Mouse (Mus musculus) G1E (cell line): Measurements from ENCODE around the gene Try5. TPM values are rescaled to one million over a fixed set of nuclear protein-coding genes. Genes with fewer than 3 reads are reported as not detected.
"Not testable (repeated sequence)": the region's sequence is repeated elsewhere in the genome, so short reads cannot be mapped to it uniquely, and the experiment has no call there.

Experiments
- ATAC-seq: 2 replicates; pipeline ENCODE4 v1.8.0; 2016; ENCODE audit warnings: mild to moderate bottlenecking; ENCODE audit not compliant: insufficient number of reproducible peaks, poor library complexity, low FRiP score, severe bottlenecking; ENCODE audit errors: extremely low read depth
- DNase-seq: peaks from one replicate; pipeline ENCODE4 v3.0.0; 2012; ENCODE audit warnings: low spot score
- H3K27me3 ChIP-seq: 2 replicates; pipeline ENCODE4 v1.6.1; 2012; ENCODE audit warnings: mild to moderate bottlenecking, low read length, inconsistent platforms; ENCODE audit not compliant: insufficient read depth
- H3K36me3 ChIP-seq: replicated peaks from 2 replicates; pipeline ENCODE3; 2012; ENCODE audit warnings: mild to moderate bottlenecking, inconsistent platforms
- H3K4me1 ChIP-seq: 2 replicates; pipeline ENCODE4 v1.6.1; 2012; ENCODE audit warnings: low read depth, low read length, inconsistent platforms, mixed read lengths; ENCODE audit not compliant: insufficient read depth
- H3K4me3 ChIP-seq: 2 replicates; pipeline ENCODE4 v1.5.1; 2012; ENCODE audit warnings: low read depth, mild to moderate bottlenecking, inconsistent platforms, low read length, moderate library complexity, mixed read lengths
- H3K9me3 ChIP-seq: replicated peaks from 2 replicates; pipeline ENCODE4 v1.6.1; 2012; ENCODE audit warnings: inconsistent platforms
- CTCF ChIP-seq: IDR thresholded peaks from 2 replicates; pipeline ENCODE4 v1.5.1; 2012; ENCODE audit warnings: low read depth, low read length, inconsistent platforms, mixed read lengths
- GATA1 ChIP-seq: IDR thresholded peaks from 2 replicates; pipeline ENCODE4 v1.6.1; 2012; ENCODE audit warnings: borderline replicate concordance, low read length, inconsistent platforms, mixed read lengths
- GATA2 ChIP-seq: IDR thresholded peaks from 2 replicates; pipeline ENCODE4 v1.6.1; 2012; ENCODE audit warnings: low read depth, low read length, inconsistent platforms, borderline replicate concordance
- POLR2AphosphoS5 ChIP-seq: IDR thresholded peaks from 2 replicates; pipeline ENCODE4 v1.6.1; 2012; ENCODE audit warnings: low read depth, low read length, inconsistent platforms; ENCODE audit not compliant: insufficient replicate concordance
- TAL1 ChIP-seq: conservative IDR thresholded peaks from 2 replicates; pipeline ENCODE4 v1.6.1; 2012; ENCODE audit warnings: low read depth, low read length, inconsistent platforms, mixed read lengths
- polyA plus RNA-seq: library from polyadenylated mRNA; stranded (reverse); fragments of >175 nt; gene quantifications from 2 replicates; pipeline ENCODE4 v1.2.3, GENCODE M21; 2012
- total RNA-seq, 2 experiments: library from RNA; stranded (forward) in 1 of 2; stranded (reverse) in 1 of 2; fragments of 200-1000 nt in 1 of 2; fragments of >200 nt in 1 of 2; fragmentation: Nextera tagmentation in 1 of 2; gene quantifications; 2 replicates each; pipeline ENCODE4 v1.2.3; 2014 to 2017

Try5 gene
- total RNA-seq (2014; fragmentation: Nextera tagmentation) (not detected in 2 replicates), total RNA-seq (2017) (not detected in 2 replicates), polyA plus RNA-seq (not detected in 2 replicates)

- not testable (repeated sequence) for H3K27me3 ChIP-seq, H3K36me3 ChIP-seq, DNase-seq, H3K9me3 ChIP-seq, H3K4me3 ChIP-seq, ATAC-seq, H3K4me1 ChIP-seq
Observed at GRCm38 (mm10) chr6:41316741-41317140, at the start of gene Try5. Gene Try5 (minus strand): TSS chr6:41316841.

DNA sequence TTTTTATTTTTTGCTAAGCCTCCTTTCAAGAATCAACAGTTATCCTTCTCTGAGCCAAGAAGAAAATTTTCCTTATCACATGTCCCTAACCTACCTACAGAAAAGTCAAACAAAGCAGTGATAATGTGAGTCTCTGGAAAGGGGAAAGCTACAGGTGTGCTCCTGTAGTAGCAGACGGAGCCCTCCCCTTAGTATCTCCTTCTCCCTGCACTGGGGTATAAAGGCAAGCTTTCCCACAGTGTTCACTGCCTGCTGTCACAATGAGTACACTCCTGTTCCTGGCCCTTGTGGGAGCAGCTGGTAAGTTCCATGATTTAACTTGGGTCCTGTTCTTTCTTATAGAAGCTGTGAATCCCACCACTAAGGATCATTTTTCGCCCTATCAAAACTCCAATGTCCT lies 37.3 kb upstream of the Try5 start, which contains the start of gene Try10:
TSS of gene Try10 (plus strand) at position 174 of the 400 bp plus-strand sequence.
- no peaks in the 10 kb centered on the region for H3K27me3 ChIP-seq
- DNase-seq (no peak), ATAC-seq (no peak)
- no peaks in the 10 kb centered on the region for H3K36me3 ChIP-seq
- no peaks in the 10 kb centered on the region for H3K9me3 ChIP-seq
- no peak for TF ChIP-seq GATA1
- TF ChIP-seq GATA2 = no peak
- no peak for TF ChIP-seq CTCF
- TF ChIP-seq POLR2AphosphoS5 = no peak
- TF ChIP-seq TAL1 = no peak
- H3K4me1 ChIP-seq = no peaks in the 10 kb centered on the region
- H3K4me3 ChIP-seq = no peak within 1 kb of the TSS

DNA sequence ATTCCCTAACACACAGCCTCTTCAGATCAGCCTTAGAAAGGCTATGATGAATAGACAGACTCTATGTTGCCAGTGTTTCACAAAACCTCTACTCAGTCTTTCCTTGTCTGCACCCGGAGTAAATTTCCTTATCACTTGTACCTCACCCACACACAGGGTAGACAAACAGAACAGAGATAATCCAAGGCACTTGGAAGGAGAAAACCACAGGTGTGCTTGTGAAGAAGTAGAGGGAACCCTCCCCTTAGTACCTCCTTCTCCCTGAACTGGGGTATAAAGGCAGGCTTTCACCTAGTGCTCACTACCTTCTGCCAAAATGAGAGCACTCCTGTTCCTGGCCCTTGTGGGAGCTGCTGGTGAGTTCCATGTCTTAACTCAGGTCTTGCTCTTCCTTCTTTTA lies 14.7 kb downstream of the Try5 start, which contains the start of gene Try4:
TSS of gene Try4 (plus strand) at position 301 of the 400 bp plus-strand sequence.
- Histone ChIP-seq H3K36me3 (no peaks in the 10 kb centered on the region), H3K27me3 (no peaks in the 10 kb centered on the region), H3K9me3 (no peaks in the 10 kb centered on the region), H3K4me3 (no peak within 1 kb of the TSS), H3K4me1 (no peaks in the 10 kb centered on the region)
- no peak for ATAC-seq
- TF ChIP-seq TAL1 = no peak
- no peak for TF ChIP-seq GATA1
- TF ChIP-seq POLR2AphosphoS5 = no peak
- no peak for TF ChIP-seq CTCF
- TF ChIP-seq GATA2 = no peak
- DNase-seq = no peak

DNA sequence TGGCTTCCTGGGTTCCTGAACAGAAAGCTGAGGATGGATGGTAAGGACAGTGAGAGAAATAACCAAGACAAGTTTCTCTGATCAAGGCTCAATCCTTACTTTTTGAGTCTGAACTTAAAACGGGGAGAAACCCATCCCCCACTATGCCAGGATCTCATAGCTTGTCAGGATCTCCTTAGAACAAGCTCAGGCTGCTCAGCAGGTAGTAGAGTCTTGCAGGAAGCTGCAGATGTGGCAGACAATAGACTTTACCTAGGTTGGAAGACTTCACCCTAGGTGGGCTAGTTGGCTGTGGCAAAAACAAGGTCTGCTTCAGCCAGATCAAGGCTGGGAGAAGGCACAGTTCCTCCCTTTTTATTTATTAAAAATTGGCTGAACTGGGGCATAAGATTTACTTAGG lies 18.4 kb downstream of the Try5 start:
- H3K27me3 ChIP-seq = no peaks in the 10 kb centered on the region
- H3K36me3 ChIP-seq = no peaks in the 10 kb centered on the region
- ATAC-seq = no peak
- no peak for DNase-seq
- no peaks in the 10 kb centered on the region for H3K4me1 ChIP-seq
- no peak overlapping the region for H3K4me3 ChIP-seq
- TF ChIP-seq GATA2 (no peak), TAL1 (no peak), CTCF (no peak), POLR2AphosphoS5 (no peak), GATA1 (no peak)
- H3K9me3 ChIP-seq = no peaks in the 10 kb centered on the region

- H3K4me3 ChIP-seq = no peak overlapping the region
- no peak for ATAC-seq
- TF ChIP-seq GATA1 = no peak
- no peak for TF ChIP-seq POLR2AphosphoS5
- TF ChIP-seq CTCF = no peak
- no peak for TF ChIP-seq GATA2
- no peak for TF ChIP-seq TAL1
- no peaks in the 10 kb centered on the region for H3K36me3 ChIP-seq
- DNase-seq = no peak
- no peaks in the 10 kb centered on the region for H3K9me3 ChIP-seq
- no peaks in the 10 kb centered on the region for H3K4me1 ChIP-seq
- no peaks in the 10 kb centered on the region for H3K27me3 ChIP-seq
Observed at GRCm38 (mm10) chr6:41266140-41266539, 50.5 kb downstream of the Try5 start.

- no peak for ATAC-seq
Observed at GRCm38 (mm10) chr6:41262796-41263195, 53.8 kb downstream of the Try5 start.

More at GRCm38 (mm10) chr6:41262796-41263195, 53.8 kb downstream of the Try5 start:
- no peaks in the 10 kb centered on the region for H3K36me3 ChIP-seq
- TF ChIP-seq POLR2AphosphoS5 (no peak), GATA2 (no peak), TAL1 (no peak), GATA1 (no peak), CTCF (no peak)
- H3K9me3 ChIP-seq = no peaks in the 10 kb centered on the region
- H3K27me3 ChIP-seq = no peaks in the 10 kb centered on the region
- no peak for DNase-seq
- no peaks in the 10 kb centered on the region for H3K4me1 ChIP-seq
- no peak overlapping the region for H3K4me3 ChIP-seq

Other genes starting within 250 kb of the Try5 start
- gene Try4, start 14.6 kb downstream of the Try5 start, total RNA-seq (2014; fragmentation: Nextera tagmentation) = not detected in 2 replicates
- not detected in 2 replicates for gene Try4, start 14.6 kb downstream of the Try5 start, total RNA-seq (2017)
- not detected in 2 replicates for gene Try4, start 14.6 kb downstream of the Try5 start, polyA plus RNA-seq
- gene Try10, start 37.3 kb upstream of the Try5 start, total RNA-seq (2014; fragmentation: Nextera tagmentation) = not detected in 2 replicates
- not detected in 2 replicates for gene Try10, start 37.3 kb upstream of the Try5 start, total RNA-seq (2017)
- gene Try10, start 37.3 kb upstream of the Try5 start, polyA plus RNA-seq = not detected in 2 replicates
- not detected in 2 replicates for gene Prss3, start 60.8 kb upstream of the Try5 start, total RNA-seq (2014; fragmentation: Nextera tagmentation)
- not detected in 2 replicates for gene Prss3, start 60.8 kb upstream of the Try5 start, total RNA-seq (2017)
- not detected in 2 replicates for gene Prss3, start 60.8 kb upstream of the Try5 start, polyA plus RNA-seq
- not detected in 2 replicates for gene Gm5771, start 75.5 kb upstream of the Try5 start, total RNA-seq (2014; fragmentation: Nextera tagmentation)
- not detected in 2 replicates for gene Gm5771, start 75.5 kb upstream of the Try5 start, total RNA-seq (2017)
- gene Gm5771, start 75.5 kb upstream of the Try5 start, polyA plus RNA-seq = not detected in 2 replicates
- gene Gm10334, start 129.3 kb upstream of the Try5 start, total RNA-seq (2014; fragmentation: Nextera tagmentation) = not detected in 2 replicates
- gene Gm10334, start 129.3 kb upstream of the Try5 start, total RNA-seq (2017) = not detected in 2 replicates
- gene Gm10334, start 129.3 kb upstream of the Try5 start, polyA plus RNA-seq = not detected in 2 replicates
- not detected in 2 replicates for gene Prss1, start 142.1 kb upstream of the Try5 start, total RNA-seq (2014; fragmentation: Nextera tagmentation)
- gene Prss1, start 142.1 kb upstream of the Try5 start, total RNA-seq (2017) = not detected in 2 replicates
- not detected in 2 replicates for gene Prss1, start 142.1 kb upstream of the Try5 start, polyA plus RNA-seq
- gene Prss2, start 204.9 kb upstream of the Try5 start, total RNA-seq (2014; fragmentation: Nextera tagmentation) = not detected in 2 replicates
- gene Prss2, start 204.9 kb upstream of the Try5 start, total RNA-seq (2017) = not detected in 2 replicates
- not detected in 2 replicates for gene Prss2, start 204.9 kb upstream of the Try5 start, polyA plus RNA-seq